Mouse (Mus musculus): ENCODE measurements around the gene Gna15. TPM values are rescaled to one million over a fixed set of nuclear protein-coding genes. Genes with fewer than 3 reads are reported as not detected.

Gna15 gene
- polyA plus RNA-seq, 1 experiment = 1.1 TPM

GRCm38 (mm10) chr10:81564216-81564615, 40.2 kb upstream of the Gna15 start:
- DNase-seq (ENCODE audit: low read depth) = no peak
- TF ChIP-seq POLR2A (IDR thresholded peaks at IDR 0.05; ENCODE audit: borderline replicate concordance, extremely low read depth, insufficient read depth, insufficient read length, poor library complexity, severe bottlenecking) (no peak), CTCF (IDR thresholded peaks at IDR 0.05; ENCODE audit: borderline replicate concordance, extremely low read depth, insufficient read depth, insufficient read length) (no peak)

- DNase-seq (ENCODE audit: low read depth) = no peak
- TF ChIP-seq CTCF (IDR thresholded peaks at IDR 0.05; ENCODE audit: borderline replicate concordance, extremely low read depth, insufficient read depth, insufficient read length) (no peak), POLR2A (IDR thresholded peaks at IDR 0.05; ENCODE audit: borderline replicate concordance, extremely low read depth, insufficient read depth, insufficient read length, poor library complexity, severe bottlenecking) (no peak)
These were observed 39.5 kb upstream of the Gna15 start for GRCm38 (mm10) chr10:81563481-81563880.

GRCm38 (mm10) chr10:81562411-81562810, 38.4 kb upstream of the Gna15 start:
- DNase-seq (ENCODE audit: low read depth) = no peak
- TF ChIP-seq POLR2A (IDR thresholded peaks at IDR 0.05; ENCODE audit: borderline replicate concordance, extremely low read depth, insufficient read depth, insufficient read length, poor library complexity, severe bottlenecking) = no peak
- no peak for TF ChIP-seq CTCF (IDR thresholded peaks at IDR 0.05; ENCODE audit: borderline replicate concordance, extremely low read depth, insufficient read depth, insufficient read length)

- TF ChIP-seq CTCF (IDR thresholded peaks at IDR 0.05; ENCODE audit: borderline replicate concordance, extremely low read depth, insufficient read depth, insufficient read length) = no peak
- TF ChIP-seq POLR2A (IDR thresholded peaks at IDR 0.05; ENCODE audit: borderline replicate concordance, extremely low read depth, insufficient read depth, insufficient read length, poor library complexity, severe bottlenecking) = no peak
- DNase-seq (ENCODE audit: low read depth) = no peak
These were observed 36.9 kb upstream of the Gna15 start for GRCm38 (mm10) chr10:81560719-81561459.

GRCm38 (mm10) chr10:81559627-81560539, 35.9 kb upstream of the Gna15 start:
- peak; percentile 64 for DNase-seq (ENCODE audit: low read depth)
- TF ChIP-seq CTCF (IDR thresholded peaks at IDR 0.05; ENCODE audit: borderline replicate concordance, extremely low read depth, insufficient read depth, insufficient read length) = no peak
- TF ChIP-seq POLR2A (IDR thresholded peaks at IDR 0.05; ENCODE audit: borderline replicate concordance, extremely low read depth, insufficient read depth, insufficient read length, poor library complexity, severe bottlenecking) = peak; percentile 6; the same call in 1 of the 2 replicates

GRCm38 (mm10) chr10:81559163-81559626, 35.2 kb upstream of the Gna15 start, which contains the start of gene Aes:
Gene Aes (plus strand): TSS chr10:81559488.
- TF ChIP-seq POLR2A (IDR thresholded peaks at IDR 0.05; ENCODE audit: borderline replicate concordance, extremely low read depth, insufficient read depth, insufficient read length, poor library complexity, severe bottlenecking) (peak; percentile 67; the same call in 1 of the 2 replicates), CTCF (IDR thresholded peaks at IDR 0.05; ENCODE audit: borderline replicate concordance, extremely low read depth, insufficient read depth, insufficient read length) (no peak)

GRCm38 (mm10) chr10:81557491-81557890, 33.5 kb upstream of the Gna15 start:
- DNase-seq (ENCODE audit: low read depth) = no peak
- TF ChIP-seq POLR2A (IDR thresholded peaks at IDR 0.05; ENCODE audit: borderline replicate concordance, extremely low read depth, insufficient read depth, insufficient read length, poor library complexity, severe bottlenecking) = no peak

More at GRCm38 (mm10) chr10:81559163-81559626, 35.2 kb upstream of the Gna15 start, which contains the start of gene Aes:
- peak; percentile 63 for DNase-seq (ENCODE audit: low read depth)

GRCm38 (mm10) chr10:81556282-81556681, 32.3 kb upstream of the Gna15 start:
- TF ChIP-seq CTCF (IDR thresholded peaks at IDR 0.05; ENCODE audit: borderline replicate concordance, extremely low read depth, insufficient read depth, insufficient read length) (peak; percentile 46), POLR2A (IDR thresholded peaks at IDR 0.05; ENCODE audit: borderline replicate concordance, extremely low read depth, insufficient read depth, insufficient read length, poor library complexity, severe bottlenecking) (no peak)
- DNase-seq (ENCODE audit: low read depth) = no peak

GRCm38 (mm10) chr10:81553807-81554755, 30.1 kb upstream of the Gna15 start:
- no peak for DNase-seq (ENCODE audit: low read depth)
- TF ChIP-seq POLR2A (IDR thresholded peaks at IDR 0.05; ENCODE audit: borderline replicate concordance, extremely low read depth, insufficient read depth, insufficient read length, poor library complexity, severe bottlenecking) (no peak), CTCF (IDR thresholded peaks at IDR 0.05; ENCODE audit: borderline replicate concordance, extremely low read depth, insufficient read depth, insufficient read length) (no peak)

GRCm38 (mm10) chr10:81553232-81553631, 29.2 kb upstream of the Gna15 start:
- peak; percentile 55 for TF ChIP-seq CTCF (IDR thresholded peaks at IDR 0.05; ENCODE audit: borderline replicate concordance, extremely low read depth, insufficient read depth, insufficient read length)
- TF ChIP-seq POLR2A (IDR thresholded peaks at IDR 0.05; ENCODE audit: borderline replicate concordance, extremely low read depth, insufficient read depth, insufficient read length, poor library complexity, severe bottlenecking) = no peak
- no peak for DNase-seq (ENCODE audit: low read depth)
